Mouse (Mus musculus) liver, adult (tissue): ENCODE measurements around the gene Dus3l.

ENCODE experiments used
- GATA4 ChIP-seq: IDR thresholded peaks from 2 replicates; pipeline ENCODE4 v1.6.1; 2014; ENCODE audit warnings: mild to moderate bottlenecking, low read length; ENCODE audit not compliant: insufficient replicate concordance

The Dus3l gene

DNA sequence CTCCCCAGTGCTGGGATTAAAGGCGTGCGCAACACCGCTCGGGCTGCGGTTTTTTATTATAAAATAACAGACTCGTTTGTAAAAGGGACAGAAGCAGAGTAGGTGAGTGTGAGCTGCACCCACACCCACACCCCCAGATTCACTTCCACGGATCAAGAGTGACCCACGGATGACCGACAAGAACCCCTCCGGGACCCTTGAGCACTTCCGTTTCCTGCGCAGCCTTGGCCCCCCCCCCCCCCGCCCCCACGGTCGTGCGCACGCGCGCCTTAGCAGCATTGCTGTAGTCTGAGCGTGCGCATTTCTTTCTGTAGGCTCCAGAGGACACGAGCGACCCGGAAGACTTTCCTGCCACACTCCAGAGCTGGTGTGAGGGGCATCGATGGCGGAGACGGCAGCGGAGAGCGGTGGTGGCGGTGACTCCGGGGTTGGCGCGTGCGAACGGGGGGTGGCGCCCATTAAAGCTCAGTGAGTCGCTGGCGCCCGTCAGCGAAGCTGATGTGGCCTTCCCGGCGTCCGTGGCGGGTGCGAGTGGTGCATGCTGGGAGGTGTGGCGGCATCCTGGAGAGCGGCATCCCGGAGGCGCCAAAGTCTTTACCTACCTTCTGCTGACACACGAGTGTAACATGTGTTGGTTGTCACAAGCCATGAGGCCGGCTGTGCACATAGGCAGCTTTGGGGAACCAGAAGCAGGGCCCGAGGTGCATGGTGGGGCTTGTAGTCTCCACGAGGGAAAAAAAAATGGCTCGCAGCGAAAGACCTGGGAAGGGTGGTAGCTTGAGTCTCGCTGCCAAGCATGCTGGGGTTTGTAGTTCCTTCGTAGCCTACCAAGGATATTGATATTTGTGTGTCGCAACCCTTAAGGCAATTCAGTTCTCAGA, at the start of gene Dus3l:
Dus3l (plus strand) TSS at position 284 of the 881 bp plus-strand sequence.
- TF ChIP-seq GATA4 = no peak

DNA sequence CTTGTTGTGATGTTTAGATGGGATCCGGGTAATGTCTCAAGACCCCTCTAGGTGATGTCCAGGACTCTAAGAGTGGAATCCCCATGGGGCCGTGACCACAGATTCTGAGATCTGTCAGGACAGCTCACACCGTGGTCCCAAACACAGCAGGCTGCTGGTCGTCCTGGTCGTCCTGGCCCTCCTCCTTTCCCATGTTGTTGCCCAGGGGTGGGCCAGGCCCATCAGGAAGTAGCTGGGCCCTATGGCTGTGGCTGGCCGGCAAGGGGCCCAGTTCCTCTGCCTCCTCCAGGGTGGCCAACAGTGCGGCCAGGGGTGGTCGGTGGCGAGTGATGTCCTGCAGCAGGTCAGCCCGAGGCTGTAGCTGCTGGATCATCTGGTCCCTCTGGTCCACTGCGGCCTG, 49.2 kb upstream of the Dus3l start:
- no peak for TF ChIP-seq GATA4

DNA sequence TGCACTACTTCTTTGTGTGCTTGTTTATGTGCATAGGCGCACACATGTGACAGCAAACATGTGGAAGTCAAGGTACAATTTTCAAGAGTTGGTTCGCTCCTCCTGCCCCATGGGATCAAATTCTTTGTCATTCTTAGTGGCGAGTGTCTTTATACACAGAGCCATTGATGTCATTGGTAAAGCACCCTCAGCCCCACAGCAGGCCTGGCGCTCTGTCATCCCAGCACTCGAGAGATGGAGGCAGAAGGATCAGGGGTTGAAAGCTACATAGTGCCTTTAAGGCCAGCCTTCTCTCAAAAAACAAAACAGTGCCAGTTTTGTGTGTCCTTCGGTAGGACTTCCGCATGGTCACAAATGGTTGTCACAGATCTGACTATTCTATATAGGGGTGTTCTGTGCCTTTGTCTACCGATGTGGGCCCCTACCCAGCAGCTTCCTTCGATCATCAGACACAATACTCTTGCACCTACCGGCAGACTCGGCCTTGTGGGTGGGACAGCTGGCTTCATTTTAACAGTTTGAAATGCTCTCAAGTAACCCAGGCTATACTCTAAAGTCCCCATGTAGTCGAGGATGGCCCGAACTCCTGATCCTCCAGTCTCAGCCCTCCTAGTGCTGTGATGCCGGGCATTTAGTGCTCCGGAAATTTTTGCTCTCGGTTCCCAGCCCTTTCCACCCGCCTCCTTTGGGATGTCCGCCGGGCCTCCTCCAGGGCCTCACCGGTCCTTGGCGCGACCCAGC, 48.5 kb upstream of the Dus3l start:
- TF ChIP-seq GATA4 = no peak

DNA sequence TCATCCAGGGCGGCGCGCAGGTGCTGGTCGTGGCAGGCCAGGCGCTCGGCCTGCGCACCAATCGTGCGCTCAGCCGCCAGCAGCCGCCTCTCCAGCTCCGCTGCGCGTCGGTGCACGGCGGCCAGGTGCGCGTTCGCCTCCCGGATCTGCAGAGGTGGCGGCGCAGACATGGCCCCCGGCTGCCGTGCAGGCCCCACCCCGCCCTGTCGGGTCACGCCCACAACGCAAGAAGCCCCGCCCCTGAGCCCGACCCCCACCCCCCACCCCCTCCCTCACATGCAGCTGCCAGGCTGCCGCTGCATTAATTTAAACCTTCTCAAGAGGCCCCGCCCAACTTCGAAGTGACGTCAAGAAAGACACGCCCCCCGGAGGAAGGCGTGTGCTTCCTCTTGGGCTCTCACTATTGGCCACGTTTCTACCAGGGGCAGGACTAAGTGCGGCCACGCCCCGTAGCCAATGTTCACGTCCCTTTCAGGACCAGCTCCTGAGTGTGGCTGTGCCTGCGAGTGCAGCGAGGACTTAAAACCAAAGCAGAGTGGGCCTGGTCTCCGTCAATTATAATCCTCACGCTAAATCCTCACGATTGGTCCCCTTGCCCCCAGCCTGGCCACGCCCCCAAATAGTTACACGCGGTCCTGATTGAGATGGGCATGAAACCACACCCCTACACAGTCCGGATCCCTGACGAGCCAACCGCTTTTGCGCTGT, 47.7 kb upstream of the Dus3l start:
- no peak for TF ChIP-seq GATA4

DNA sequence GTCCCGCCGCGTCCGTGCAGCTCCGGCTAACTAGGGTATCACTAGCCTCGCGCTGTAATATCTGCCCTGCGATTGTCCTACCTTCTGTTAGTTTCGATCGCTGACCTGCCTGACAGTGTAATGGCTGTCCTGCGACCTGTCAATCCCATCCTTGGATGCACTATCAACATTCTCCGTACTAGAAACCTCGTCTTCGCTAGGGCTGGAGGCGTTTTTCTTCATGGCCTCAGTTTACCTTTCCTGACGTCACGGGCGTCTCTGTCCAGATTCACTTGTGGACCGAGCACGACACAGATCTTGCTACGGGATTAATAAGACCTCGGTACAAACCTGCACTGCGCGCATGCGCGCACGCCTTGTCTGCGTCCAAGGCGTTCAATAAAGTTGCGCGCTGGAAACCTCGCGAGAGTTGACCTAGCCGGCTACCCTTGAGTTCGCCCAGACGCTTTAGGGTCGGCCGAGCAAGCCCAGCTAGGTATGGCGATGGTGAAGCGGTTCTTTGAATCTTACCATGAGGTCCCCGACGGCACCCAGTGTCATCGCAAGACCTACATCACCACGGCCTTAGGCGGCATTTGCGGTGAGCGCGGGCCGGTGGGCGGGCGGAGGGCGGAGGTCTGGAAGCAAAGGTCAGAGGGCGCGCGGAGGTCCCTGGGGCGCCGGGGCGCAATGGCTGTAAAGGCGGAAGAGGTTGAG, 47.0 kb upstream of the Dus3l start, which contains the start of the genes Ndufa11 and Vmac:
Ndufa11 (plus strand) TSS at position 405 of the 696 bp plus-strand sequence.
Vmac (minus strand) TSS at position 660 of the 696 bp plus-strand sequence.
- no peak for TF ChIP-seq GATA4

DNA sequence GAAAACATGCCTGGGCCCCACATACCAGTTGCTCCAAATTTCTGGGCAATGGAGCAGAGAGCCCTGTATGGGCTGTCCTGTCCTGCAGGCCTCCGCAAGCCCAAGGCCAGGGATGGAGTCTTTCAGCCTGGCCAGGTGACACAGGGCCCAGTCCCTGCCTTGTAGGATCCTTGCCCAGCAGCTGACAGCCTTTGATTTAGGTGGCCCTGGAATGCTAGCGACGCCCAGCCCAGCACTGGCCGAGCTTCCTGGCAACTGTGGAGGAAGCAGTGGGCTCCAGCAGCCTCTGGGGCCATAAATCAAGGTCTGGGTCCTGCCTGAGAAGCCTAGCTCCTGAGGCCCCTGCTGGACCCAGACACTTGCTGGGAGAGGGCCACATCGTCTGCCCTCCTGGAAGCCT, 42.1 kb upstream of the Dus3l start:
- no peak for TF ChIP-seq GATA4

DNA sequence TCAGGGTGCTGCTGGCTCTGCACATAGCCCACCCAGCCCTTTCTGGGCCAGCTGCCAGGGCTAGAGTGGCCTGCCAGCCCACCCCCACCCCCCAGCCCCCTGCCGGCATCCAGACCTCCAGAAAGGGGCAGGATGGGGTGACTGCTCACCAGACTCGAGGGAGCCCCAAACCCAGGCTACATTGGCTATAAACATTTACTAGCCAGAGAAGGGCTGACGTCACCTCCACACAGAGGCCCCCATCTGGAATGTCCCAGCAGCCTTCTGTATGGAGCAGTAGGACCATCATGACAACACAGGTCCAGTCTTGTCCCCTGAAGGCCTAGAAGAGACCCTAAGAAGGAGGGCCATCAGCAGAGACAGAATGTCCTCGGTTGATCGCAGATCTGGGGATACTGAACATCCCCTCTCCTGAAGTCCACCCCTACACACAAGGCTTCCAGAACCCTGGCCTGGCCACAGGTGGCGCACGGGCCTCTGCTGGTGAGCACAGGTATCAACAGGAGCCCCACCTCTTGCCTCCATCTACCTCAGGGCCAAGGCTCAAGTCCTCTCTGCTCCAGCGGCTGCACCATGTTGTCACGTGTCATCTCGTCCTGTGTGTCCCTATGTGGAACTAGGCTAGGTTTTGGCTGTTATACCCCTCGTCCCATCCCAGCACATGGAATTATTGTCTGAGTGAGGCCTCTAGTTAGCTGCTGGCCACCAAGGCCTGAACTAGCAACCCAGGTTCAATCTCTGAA, 41.0 kb upstream of the Dus3l start:
- no peak for TF ChIP-seq GATA4

DNA sequence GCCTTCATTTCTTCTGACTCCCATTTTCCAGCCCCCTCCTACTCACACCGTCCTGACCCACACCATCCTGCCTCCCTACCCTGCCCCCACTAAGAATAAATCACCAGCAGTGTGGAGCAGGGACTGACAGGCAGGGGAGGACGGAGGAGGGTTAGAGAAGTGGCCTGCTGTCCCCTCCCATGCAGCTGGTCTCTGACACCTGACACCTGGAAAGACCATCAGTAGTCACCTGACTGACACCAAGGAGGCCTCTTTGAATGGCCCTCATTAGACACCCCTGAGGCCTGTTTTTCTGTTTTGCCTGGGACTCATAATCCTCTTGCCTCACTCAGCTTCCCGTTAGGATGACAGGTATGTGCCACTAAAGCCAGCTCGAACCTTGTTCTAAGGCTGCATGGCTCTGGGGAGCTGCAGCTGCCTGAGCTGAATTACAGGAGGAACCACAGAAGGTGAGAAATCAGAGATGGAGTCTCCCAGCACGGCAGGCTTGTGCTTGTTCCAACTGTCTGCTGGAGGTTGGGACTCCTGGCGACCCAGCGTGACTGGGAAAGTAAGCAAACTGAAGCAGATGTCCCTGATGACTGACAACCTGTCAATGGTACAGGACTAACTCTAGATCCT, 37.4 kb upstream of the Dus3l start:
- TF ChIP-seq GATA4 = no peak

DNA sequence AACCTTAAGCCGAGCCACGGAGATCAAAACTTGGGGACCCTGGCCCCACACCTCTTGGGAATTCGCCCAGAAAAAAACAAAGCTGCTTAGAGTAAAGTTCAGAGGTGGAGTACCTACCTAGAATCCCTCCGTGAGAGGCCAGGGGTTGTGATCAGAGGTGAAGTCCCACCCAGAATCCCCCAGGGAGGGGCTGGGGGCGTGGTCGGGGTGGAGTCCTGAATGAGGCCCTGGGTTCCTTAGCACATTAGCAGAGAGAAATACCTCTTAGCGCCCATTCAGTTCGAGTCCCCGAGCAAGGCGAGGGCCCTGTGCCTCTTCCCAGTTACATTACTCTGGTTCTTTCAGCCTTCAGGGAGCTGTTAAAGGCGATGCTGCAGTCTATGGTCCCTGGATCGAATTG, 36.9 kb upstream of the Dus3l start:
- no peak for TF ChIP-seq GATA4

DNA sequence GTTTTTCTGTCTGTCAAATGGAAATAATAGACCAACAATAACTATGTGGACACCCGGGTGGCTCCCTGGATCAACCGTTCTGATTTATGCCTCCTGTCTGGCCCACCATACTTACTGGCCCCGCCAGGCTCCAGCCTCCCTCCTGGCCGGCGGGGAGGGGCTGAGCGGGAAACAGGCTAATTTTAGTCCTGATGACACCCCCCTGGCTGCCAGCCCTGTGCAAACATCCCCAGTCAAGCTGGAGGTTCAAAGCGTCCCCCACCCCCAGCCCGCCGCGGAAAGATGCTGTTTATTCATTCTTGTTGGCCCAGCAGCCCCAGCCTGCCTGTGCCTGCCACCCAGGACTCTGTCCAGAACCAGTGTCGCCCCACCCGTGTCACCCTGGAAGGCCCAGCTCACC, 36.4 kb upstream of the Dus3l start:
- no peak for TF ChIP-seq GATA4

DNA sequence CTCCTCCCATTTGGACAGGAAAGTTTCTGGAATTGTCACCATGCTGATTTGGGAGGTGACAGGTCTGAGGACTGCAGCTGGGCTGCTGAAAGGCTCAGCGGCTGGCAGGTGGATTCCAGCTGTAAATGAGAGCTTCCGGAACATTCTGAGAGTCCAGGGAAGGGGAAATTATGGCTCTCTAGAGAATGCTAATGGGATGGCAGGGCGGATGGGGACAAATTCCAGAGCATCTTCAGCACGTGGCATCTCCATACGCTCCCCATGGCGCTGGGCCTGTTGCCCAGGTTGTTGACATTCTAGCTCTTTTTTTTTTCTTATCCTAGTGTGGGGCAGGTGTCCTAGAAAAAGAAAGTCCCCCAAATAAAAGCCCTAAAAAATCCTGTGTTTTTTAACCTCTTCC, 35.4 kb upstream of the Dus3l start:
- TF ChIP-seq GATA4 = no peak

DNA sequence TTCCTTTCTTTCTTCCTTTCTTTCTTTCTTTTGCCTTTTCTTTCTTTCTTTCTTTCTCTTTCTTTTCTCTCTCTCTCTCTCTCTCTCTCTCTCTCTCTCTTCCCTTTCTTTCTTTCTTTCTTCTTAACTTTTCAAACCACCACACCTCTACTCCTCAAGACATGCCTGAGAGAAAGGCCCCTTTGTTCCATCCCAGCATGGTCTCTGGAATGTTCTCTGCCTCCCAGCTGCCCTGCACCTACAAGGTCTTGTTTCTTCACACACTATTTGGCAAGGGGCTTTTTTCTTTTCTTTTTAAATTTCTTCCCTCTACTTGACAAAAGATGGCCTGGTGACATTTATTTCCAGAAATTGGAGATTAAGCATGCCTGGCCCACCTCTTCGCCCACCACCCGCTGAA, 34.9 kb upstream of the Dus3l start:
- no peak for TF ChIP-seq GATA4

DNA sequence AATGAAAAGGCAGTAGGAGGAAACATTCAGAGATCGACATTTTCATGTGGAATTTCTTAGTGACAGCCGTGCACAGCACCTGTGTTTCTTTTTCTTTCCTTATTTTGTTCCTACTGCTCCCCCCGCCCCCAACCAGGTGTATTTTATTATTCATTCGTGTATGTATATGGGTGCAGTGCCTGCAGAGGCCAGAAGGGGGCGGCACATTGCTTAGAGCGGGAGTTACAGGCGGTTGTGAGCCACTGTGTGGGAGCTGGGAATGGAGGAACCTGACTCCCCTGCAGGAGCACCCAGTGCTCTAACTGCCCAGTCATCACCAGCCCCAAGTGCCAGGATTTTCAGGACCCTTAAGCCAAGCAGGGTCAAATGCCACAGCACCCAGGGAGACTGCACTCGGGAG, 28.0 kb upstream of the Dus3l start:
- TF ChIP-seq GATA4 = no peak

DNA sequence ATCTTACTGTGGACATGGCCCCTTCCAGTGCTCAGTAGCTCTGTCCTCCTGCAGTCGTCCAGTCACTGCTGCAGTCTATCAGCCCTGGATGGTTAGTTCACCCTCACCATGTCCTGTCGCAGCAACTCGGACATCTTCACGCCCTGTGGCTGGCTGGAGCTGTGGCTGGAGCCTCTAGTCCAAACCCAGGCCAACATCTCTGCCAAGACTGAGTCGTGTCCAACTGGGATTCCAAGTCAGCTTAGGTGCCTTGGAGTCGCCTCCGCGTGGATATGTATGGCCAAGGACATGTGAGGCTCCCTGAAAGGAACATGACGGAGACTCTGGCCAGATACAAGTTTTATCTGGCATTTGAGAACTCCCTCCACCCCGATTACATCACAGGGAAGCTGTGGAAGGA, 26.3 kb upstream of the Dus3l start:
- TF ChIP-seq GATA4 = no peak
